Mouse (Mus musculus): Measurements from ENCODE around the gene Gpr152.

The Gpr152 gene

DNA sequence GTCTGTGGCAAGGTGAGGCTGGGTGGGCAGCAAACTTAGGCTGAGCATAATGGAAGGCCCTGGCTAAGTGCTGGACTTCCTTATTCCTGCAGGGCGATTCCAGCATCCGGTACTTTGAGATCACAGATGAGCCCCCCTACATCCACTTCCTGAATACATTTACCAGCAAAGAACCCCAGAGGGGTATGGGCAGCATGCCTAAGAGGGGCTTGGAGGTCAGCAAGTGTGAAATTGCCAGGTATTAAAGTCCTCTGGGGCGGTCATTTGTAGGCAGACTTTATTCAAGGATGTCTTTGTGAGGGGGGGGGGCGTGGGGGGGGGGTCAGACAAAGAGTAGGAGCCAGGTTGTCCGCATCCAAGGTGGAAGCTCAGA lies 11.9 kb downstream of the Gpr152 start:
- DNase-seq, result no peak

DNA sequence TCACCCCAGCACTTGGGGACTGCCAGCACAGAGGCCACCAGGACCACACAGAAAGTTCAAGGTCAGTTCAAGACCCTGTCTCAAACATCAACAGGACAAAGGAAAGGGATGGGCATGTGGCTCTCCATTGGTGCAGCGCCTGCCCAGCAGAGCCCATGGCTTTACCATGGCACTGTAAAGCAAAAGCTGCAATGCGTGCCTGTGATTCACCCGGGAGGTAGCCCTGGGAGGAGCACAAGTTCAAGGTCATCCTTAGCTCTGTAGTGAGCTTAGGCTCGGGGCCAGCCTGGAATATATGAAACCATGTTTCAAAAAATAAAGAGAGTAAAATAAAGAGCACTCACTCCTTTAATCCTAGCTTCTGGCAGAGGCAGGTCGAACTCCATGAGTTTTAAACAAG lies 12.3 kb downstream of the Gpr152 start:
- DNase-seq, result no peak

DNA sequence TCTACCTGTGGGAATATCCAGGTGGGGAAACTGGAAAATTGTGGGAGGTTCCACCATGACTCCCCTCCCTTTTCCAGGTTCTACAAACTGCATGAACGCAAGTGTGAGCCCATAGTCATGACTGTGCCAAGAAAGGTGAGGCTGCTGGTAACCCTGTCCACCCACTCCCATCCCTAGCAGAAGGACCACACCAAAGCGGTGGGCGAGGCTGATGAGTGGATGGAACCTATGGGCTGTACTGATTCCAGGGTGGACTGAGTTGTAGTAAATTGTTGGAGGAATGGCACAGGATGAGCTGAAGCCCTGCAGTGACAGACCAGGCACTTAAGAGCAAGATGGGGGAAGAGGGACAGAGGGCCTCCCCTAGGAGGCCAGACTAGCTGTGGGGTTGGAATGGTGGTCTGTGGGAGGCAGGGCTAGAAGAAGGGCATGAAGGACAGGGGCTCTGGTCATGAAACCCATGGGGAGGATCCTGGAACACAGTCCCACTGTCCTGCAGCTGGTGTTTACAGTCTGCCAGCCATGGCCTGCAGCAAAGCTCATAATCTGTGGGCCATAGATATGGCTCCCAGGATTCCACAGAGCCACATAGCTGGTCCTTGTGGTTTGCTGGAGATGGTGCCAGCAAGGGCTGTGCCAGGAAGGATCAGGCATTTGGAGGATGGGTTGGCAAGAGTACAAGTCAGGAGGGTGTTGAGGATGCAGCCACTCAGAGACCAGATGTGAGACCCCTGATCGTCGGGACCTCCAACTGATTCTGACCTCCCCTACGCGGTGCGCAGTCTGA lies 13.1 kb downstream of the Gpr152 start:
- no peak for DNase-seq

DNA sequence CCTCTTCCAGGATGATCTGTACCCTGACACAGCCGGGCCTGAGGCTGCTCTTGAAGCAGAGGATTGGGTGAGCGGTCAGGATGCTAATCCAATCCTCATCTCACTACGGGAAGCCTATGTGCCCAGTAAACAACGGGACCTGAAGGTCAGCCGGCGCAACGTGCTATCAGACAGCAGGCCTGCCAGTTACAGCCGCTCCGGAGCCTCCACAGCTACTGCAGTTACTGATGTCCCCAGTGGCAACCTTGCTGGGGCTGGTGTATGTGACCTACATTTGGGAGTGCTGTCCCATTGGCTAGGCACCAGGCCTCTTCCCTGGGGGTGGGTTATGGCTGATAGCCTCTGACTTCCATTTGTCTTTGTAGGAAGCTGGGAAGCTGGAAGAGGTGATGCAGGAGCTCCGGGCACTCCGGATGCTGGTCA lies 13.7 kb downstream of the Gpr152 start, which contains the start of gene Ptprcap:
Gene Ptprcap (plus strand): TSS at position 373 of the 423 bp plus-strand sequence.
- peak; percentile 74 for DNase-seq

DNA sequence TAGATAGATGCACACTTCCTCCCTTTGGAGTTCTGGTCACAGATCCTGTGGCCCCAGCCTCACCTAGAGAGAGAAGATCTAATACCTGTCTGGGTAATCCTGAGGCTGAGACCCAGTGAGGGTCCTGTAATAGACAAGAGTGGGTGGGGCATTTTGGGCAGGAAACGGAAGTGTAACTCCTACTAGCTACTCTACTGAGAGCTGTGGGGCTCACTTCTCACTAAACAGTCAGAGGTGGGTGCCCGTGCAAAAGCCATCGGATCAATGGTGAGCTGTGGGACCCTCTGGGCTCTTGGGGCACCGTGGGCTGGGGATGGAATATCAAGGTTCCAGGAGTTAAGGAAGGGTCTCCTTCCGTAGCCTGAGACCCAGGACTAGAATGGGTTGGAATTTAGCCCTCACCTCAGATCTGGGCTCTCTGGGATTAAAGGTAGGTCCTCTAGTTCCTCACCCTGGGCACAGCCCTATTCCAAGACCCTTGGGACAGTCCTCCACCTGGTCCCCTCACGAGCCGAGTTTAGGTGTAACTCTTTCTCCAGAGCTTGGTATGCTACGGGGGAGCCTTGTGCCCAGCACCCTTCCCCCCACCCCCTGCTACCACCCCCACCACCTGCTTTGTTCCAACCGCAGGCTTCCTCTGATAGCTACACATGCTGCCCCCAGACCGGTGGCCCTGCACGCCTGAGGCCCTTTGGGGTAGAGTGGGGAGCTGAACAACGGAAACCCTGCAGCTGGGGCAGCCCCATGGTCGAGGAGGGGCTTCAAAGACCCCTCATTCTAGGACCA lies 15.0 kb downstream of the Gpr152 start:
- no peak for DNase-seq

DNA sequence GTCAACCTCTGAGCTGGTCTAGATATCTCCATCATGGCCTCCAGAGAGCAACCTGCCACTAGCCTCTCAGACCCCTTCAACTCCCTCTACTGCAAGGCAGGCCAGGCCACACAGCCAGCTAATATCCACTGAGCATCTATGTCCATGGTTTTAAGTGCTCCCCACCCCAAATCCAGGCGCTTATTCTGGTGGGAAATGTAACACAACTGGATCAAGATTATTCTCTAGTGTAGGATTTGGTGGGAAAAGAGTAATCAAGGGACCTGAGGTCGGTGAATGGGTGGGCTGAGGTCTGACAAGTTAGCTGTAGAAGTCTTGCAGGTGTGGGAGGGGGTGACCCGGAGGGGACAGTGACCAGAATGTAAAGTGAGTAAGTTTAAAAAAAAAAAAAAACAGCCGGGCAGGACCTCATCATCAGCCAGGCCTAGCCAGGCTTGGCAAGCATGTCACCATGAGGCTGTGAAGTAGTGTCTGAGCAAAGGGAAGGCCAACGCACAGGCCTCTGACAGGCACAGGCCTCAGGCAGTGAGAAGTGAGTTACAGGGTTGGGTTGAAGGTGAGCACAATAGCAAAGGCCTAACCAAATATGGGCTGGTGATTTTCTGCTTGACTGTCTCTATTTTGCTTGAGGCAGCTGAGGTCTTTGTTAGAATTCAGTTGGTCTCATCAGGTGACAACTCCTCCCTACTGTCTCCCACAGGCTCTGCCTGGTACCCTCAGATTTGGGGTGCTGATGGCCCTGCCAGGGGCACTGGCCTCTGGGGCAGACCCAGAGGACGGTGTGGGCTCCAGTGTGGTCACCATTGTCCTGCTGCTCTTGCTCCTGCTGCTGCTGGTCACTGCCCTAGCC lies 15.9 kb downstream of the Gpr152 start:
- peak; percentile 46 for DNase-seq

DNA sequence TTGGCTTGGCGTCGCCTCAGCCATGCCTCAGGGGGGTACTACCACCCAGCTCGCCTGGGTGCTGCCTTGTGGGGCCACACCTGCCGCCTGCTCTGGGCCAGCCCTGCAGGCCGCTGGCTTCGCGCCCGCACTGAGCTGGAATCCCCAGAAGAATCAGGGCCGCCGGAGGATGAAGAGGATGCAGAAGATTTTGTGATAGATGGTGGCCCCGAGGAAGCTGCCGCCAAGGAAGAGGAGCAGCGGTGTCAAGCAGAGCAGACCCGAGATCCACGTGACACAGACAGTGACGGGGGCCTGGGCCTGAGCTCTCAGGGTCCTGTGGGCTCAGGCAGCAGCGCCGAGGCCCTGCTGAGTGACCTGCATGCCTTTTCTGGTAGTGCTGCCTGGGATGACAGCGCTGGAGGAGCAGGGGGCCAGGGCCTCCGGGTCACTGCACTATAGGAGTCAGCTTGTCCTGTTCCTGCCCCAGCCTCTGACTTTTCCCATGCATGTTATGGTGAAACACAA lies 16.5 kb downstream of the Gpr152 start:
- no peak for DNase-seq

DNA sequence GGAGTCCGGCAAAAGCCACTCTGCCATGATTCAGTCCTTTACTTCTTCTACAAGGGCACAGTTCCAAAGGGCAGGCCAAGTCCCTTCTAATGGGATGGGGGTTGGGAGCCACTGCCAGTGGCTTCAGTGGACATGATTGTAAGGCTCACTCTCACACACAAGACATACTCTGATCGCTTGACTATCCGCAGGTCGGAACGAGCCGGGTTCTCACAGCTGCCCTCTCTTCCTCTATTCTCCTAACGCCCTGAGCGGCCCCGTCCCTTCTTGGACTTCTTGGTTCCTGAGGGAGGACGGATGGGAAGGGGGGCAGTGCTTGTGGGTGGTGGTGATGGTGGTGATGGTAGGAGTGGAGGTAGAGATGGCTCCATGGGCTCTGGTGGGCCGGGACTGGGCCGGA lies 17.2 kb downstream of the Gpr152 start:
- no peak for DNase-seq

DNA sequence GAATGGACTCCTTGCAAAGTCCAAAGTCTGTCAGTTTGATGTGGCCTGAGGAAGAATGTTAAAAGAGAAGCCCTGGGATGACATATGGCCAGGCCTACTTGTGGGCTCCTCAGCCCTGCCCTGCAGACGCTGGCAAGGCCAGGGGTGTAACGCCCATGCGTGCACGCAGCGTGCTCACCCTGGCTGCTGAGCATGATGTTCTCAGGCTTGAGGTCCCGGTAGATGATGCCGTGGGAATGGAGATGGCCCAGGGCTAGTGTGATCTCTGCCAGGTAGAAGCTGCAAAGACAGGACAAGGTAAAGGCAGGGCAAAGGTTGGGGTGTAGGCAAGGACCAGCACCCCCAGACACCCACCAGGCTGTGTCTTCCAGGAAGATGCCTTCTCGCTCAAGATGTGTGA lies 19.5 kb downstream of the Gpr152 start:
- DNase-seq, result no peak

DNA sequence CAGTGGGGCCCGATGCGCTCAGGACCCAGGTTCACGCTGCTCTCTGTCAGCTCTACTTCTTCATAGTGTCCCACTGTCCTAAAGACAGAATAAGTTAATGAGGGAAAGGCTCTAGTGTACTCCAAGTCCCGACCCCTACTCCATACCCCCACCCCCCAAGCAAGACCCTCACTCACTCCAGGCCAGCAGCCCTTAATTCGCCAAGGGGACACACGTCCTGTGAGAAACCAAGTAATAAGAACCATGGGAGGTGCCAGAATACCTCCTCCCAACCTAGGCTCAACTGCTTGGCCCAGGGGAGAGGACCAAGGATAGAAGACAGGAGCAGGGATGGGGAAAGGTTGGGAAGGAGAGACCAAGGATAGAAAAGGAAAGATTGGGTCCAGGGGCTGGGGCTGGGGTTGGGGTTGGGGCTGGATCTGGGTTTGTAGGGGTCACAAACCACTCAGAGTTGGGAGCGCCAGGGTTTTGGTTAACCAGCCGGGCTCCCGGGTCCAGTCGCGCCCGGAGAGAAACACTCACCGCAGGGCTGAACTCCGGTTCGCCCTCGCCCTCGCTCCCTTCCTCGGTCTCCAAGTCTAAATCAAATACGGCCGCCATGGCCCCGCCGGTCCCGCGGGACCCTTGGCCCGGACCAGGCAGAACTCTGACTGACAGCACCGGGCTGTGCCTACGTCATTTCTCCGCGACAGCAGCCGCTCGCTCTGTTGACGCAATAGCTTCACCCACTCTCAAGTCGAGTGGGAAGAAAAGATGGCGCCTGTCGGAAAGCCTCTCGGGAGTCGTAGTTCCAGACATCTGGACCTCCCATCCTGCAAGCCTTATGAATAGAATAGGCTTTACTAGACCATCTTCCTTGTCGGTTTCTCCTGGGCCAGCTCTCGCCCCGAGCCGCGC lies 23.3 kb downstream of the Gpr152 start, which contains the start of gene Rps6kb2:
Gene Rps6kb2 (minus strand): TSS at position 709 of the 897 bp plus-strand sequence.
- DNase-seq, result peak; percentile 98

DNA sequence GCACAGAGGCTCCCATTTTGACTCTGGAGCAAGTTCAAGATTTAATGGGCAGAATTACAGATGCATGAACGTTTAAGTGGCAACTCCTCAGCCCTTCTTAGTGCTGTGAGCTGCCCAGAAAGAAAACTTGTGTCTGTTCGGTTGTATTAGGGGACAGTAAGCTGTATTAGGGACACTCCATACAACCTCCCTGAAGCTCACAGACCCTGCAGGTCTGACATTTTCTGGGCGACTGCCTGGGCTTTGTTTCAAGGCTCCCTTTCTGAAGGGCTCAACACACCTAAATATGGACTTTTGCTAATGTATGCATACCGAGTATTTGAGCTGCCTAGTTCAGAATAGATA lies 23.9 kb downstream of the Gpr152 start:
- DNase-seq, result no peak

DNA sequence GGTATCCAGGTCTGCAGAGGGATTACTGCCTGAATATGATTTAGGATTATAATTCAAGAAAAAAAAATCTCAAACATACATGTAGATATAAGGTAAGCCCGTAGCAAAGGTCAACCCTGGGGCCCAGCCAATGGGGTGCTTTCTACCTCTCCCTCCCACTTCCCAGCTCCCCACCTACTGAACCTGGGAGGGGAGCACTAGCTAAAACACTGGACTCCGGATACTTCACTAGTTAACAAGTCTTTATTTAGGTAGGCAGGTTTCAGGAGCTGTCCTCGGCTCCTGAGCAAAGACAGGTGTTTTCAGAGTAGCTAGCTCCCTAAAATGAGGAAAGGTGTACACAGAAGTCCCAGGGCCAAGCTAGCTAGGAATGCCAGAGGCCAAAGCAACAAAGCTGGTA lies 24.5 kb downstream of the Gpr152 start:
- no peak for DNase-seq

DNA sequence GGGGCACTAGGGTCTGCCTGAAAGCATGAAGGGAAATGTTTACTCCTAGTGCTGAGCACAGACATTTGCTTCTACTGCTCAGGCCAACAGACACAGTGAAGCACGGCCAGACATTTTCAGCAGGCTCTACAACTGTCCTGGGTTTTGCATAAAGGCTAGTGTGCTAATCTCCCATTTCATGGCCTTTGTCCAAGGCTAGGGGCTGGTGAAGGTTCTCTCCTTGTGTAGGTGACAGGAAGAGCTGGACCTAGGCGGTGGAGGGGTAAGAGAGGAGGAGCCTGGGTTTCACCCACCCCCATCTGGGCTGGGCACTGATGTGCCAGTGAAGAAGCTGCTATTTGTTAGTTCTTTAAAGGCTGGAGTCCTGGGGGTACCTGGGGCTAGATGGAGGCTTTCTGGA lies 25.1 kb downstream of the Gpr152 start:
- DNase-seq, result no peak

DNA sequence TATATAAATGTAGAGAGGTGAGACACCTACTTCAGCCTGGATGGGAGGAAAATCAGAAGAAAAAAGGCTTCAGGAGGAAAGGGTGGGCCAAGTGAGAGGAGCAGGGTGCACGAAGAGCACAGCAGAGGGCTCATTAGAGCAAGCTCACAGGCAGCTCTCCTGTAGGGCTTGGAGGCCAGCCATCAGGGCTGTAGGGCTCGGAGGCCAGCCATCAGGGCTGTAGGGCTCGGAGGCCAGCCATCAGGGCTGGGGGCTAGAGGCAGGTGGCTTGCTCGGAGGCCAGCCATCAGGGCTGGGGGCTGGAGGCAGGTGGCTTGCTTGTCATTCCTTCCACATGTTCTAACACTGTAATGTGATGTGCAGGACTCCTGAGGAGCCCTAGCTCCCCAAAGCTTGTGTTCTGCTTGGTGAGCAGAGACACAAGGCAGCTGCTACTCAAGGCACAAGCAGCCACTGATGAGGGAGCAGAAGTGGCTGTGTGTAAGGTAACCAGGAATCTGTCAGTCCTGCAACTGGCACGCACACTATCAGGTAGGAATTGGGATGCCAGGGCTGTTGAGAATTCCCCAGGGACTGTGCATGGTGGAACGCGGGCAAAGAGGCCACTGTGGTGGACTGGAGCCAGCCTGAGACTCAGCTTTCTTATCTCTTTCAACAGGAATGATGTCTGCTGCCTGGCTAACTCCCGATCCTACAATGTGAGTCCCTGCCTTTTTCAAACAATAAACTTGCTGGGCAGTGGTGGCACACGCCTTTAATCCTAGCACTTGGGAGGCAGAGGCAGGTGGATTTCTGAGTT lies 27.3 kb downstream of the Gpr152 start:
- no peak for DNase-seq

DNA sequence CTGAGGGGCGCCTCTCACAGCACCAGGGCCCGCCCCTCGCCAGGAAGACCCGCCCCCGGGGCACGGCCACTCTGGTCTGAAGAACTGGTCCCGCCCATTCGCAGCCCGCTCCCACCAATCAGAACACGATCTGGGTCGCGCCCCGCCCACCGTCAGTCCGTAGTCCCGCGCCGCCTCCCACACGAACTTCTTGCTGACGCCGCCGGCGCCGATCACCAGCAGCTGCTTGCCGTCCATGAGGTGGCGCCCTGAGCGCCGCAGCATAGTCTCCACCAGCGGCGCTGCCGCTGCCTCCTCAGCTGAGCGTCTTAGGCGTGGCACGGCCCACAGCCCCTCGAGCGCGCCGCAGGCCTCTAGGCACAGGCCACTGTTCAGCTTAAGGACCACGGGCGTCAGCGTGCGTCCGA lies 29.8 kb downstream of the Gpr152 start:
- DNase-seq, result peak; percentile 99

DNA sequence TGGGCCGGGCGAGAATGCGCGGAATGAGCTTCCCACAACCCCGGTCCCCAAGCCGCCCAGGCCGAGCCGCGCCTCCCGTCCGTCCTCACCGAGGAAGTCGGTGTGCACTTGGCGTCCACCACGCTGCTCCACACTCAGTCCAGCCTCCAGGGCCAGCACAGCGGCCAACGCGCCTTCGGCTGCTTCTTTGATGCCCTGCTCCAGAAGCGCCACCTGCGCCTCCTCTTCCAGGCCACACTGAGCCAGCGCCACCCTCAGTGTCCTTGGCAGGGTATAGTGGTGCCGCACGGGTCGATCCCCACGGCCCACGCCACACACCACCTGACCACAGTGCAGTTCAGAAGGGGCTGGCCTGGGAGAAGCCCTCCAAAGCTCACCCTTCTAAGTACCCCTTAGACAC lies 30.2 kb downstream of the Gpr152 start:
- no peak for DNase-seq

DNA sequence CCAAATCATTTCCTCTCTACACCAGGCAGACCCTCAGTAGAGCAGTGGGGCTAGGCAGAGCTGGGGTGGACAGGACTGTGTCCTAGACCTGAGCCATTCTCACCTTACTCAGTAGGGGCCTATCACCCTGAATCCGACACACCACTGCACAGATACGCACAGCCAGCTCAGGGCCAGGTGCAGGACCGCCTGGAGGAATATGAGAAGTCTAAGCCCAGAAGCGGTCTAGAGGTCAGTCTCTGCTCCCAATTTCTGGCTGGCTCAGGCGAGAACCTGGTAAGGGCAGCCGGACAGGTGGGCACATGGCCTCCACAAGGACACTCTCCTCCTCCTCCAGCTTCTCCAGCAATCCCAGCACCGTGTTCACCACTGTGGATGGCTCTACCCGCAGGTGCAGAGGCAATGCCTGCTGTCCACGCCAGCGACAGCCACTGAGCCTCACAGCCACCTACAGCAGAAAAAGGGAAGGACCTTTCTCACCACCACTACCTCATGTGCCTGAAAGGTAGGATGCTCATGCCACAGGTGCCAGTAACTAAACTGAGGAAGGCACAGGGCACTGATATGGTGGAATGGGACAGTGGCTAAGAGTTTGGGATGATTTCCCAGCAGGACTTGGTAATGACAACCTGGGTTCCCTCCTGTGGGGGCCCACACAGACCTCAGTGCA lies 31.3 kb downstream of the Gpr152 start:
- no peak for DNase-seq

DNA sequence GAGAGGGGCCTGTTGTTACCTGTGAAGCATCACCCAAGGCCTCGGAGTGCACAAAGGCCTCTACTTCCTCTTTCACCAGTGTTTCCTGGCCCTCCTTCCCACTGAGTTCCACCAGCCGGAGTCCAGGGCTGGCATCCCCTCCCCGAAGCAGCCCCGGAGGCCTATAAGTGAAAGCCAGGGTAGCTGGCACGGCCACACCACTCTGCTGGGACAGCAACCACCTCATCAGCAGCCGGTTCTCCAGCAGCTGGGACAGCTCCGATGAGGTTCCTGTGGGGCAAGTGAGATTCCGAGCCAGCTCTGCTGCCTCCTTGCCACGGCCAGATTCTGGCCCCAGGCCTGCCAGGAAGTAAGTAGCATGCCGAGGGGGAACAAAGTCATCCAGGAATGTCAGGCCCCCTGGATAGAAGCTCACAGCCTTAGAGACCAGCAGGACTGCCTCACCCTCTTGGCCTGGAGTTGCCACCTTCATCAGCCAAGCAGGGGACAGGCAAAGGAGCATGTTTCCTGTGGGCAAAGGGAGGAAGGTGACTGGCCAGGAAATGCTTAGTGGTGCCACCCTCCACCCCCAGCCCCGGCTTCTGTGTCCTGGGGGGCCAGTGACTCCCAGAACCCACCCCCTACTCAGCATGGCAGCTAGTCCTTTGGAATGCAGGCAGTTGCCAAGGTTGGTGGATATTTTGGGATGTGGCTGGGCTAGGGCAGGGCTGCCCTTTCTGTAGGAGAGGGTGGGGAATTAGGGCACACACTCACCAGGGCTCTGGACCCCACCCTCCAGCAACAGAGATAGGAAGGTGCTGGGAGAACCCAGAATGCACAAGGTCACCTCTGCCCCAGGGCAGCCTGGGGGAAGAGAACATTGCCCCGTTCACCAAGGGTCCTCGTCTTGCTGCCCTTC lies 32.1 kb downstream of the Gpr152 start:
- no peak for DNase-seq

DNA sequence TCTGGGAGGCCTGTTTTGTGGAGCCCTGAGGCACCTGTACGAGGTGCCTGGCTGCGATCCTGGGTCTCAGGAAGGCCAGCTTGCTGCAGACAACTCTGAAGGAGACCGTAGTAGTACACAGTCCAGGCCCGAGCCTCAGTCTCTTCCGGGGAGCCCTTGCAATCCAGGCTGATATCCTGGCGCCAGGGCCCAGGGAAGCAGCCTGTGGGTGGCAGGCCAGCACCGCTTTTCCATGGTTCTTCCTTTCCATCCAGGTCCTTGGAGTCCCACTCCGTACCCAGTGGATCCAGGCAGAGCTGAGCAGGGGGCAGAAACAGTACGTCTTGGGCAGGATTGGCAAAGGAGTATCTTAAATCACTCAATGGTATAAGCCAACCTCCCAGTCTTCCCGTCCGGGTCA lies 33.3 kb downstream of the Gpr152 start:
- no peak for DNase-seq

Measured in retina, postnatal 1 day (tissue).